Mouse (Mus musculus): ENCODE results near the gene St6gal1. TPM values are rescaled to one million over a fixed set of nuclear protein-coding genes. Genes with fewer than 3 reads are reported as not detected.
A peak's percentile ranks its signal among the peaks of the same experiment; 100 is the strongest.

Gene St6gal1
- polyA plus RNA-seq, 1 experiment from 2014 or later: 32.5 TPM

- no peaks in the 10 kb centered on the region for H3K9me3 ChIP-seq (ENCODE audit: control insufficient read depth, low read length)
- WGBS: 41% methylated on average over 8 of the region's 8 CpGs
- H3K4me1 ChIP-seq (ENCODE audit: control insufficient read depth, insufficient read depth, low read length): peaks cover 7% of the 10 kb centered on the region; the same call in 1 of the 2 replicates
- H3K27me3 ChIP-seq (ENCODE audit: control insufficient read depth, insufficient read depth, low read length): no peaks in the 10 kb centered on the region
- no peak overlapping the region for H3K4me2 ChIP-seq (replicated peaks; ENCODE audit: low read depth, low read length)
- no peak overlapping the region for H3K9ac ChIP-seq (ENCODE audit: low read depth, low read length)
- H3K36me3 ChIP-seq (ENCODE audit: control insufficient read depth, insufficient read depth, low read length): no peaks in the 10 kb centered on the region
- no peak overlapping the region for H3K27ac ChIP-seq (ENCODE audit: low read depth, low read length)
- ATAC-seq (ENCODE audit: low FRiP score, low TSS enrichment): peak; percentile 81
- no peak overlapping the region for H3K4me3 ChIP-seq (ENCODE audit: low read length)
These were observed 178.6 kb downstream of the St6gal1 start for GRCm38 (mm10) chr16:23403008-23403755.

Other genes with a start within 250 kb of the St6gal1 start
- gene Kng2, start 195.3 kb upstream of the St6gal1 start, polyA plus RNA-seq (2014; fragmentation: Nextera tagmentation; extraction: Ambion mirVana): 1.4 and 2.5 TPM in 2 replicates
- 0.20 and 0.49 TPM in 2 replicates for gene Kng1, start 166.9 kb upstream of the St6gal1 start, polyA plus RNA-seq (2014; fragmentation: Nextera tagmentation; extraction: Ambion mirVana)
- 215 and 226 TPM in 2 replicates for gene Eif4a2, start 117.3 kb upstream of the St6gal1 start, polyA plus RNA-seq (2014; fragmentation: Nextera tagmentation; extraction: Ambion mirVana)
- 146 and 188 TPM in 2 replicates for gene Rfc4, start 97.0 kb upstream of the St6gal1 start, polyA plus RNA-seq (2014; fragmentation: Nextera tagmentation; extraction: Ambion mirVana)
- not detected in 2 replicates for gene Adipoq, start 78.2 kb upstream of the St6gal1 start, polyA plus RNA-seq (2014; fragmentation: Nextera tagmentation; extraction: Ambion mirVana)
- gene Rtp1, start 204.4 kb downstream of the St6gal1 start, polyA plus RNA-seq (2014; fragmentation: Nextera tagmentation; extraction: Ambion mirVana): not detected in 2 replicates